Mouse (Mus musculus): Measurements from ENCODE around the gene Lrig2. TPM values are rescaled to one million over a fixed set of nuclear protein-coding genes. Genes with fewer than 3 reads are reported as not detected.

Lrig2 gene
- polyA plus RNA-seq, 1 experiment from 2014 or later: 23.1 TPM

DNA sequence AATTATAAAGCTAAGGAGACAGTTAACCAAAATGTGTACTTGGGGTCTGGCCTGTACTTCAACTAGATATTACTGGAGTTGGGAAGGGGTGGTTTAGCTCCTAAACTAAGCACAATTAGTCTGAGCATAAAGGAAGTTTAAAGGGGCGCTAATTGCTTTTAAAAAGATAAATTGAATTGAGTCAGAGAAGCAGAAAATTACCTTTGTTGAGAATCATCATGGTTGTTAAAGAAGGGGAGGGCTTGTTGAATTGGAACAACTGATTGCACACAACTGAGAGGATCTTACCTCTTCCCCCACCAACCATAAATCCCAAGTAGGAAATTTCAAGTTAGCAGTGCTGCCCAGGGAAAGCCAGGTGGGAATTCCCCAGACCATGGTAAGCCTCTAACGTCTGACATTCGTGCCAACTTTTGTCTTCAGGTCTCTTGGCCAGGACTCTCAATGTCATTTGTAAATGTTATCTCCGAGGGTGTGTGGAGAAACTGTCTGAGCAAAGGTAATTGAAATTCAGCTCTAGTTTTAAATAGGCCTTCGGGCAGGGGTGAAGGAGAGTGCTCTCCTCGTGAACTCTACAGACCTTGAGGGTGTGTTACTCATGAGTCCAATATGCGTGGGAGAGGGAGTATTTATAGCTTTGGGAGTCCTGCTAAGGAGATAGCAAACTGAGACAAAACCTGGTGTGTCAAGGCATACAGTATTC lies 159.2 kb downstream of the Lrig2 start:
- H3K9me3 ChIP-seq (replicated peaks): no peaks in the 10 kb centered on the region
- whole genome bisulfite sequencing: 21% methylated on average over 7 of the region's 7 CpGs

DNA sequence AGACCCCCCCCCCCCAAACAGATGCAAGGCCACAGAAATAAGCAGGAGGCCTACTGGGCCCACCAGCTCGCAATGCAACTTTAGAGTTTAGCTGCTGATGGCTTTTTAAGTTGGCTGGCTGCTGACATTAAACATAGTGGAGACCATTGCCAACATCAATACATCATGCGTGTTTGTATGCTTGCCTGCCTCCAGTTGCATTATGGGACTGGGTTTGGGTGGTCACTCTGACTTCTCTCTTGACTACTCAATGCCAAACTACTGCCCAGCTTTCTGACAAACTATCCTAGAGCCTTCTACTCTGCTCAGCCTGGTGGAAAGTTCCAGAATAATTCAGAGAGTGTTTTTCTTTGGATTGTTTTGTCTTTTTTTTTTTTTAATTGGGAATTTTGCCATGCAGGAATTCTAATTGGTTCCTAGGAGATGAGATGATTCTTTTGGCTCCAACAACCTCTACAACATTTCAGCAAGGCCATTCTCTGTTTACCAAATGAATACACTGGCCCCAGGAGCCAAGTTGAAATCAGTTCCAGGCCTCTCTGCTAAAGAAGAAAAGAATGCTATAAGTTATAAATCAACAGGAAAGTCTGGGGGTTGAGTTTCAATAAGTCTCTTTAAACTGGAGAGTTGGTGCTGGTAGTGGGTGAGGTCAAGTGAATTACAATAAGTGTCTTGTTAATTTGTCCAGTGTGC lies 161.3 kb downstream of the Lrig2 start:
- WGBS: 63% methylated on average over 2 of the region's 2 CpGs
- ATAC-seq: no peak
- H3K4me3 ChIP-seq: no peak overlapping the region

More for the DNA sequence above, 159.2 kb downstream of the Lrig2 start:
- H3K27me3 ChIP-seq: no peaks in the 10 kb centered on the region
- H3K27ac ChIP-seq: no peak overlapping the region
- H3K9ac ChIP-seq: no peak overlapping the region
- no peaks in the 10 kb centered on the region for H3K36me3 ChIP-seq (ENCODE audit: poor library complexity, severe bottlenecking)
- no peak for ATAC-seq
- no peak overlapping the region for H3K4me2 ChIP-seq
- H3K4me1 ChIP-seq: peaks cover 42% of the 10 kb centered on the region
- no peak overlapping the region for H3K4me3 ChIP-seq

DNA sequence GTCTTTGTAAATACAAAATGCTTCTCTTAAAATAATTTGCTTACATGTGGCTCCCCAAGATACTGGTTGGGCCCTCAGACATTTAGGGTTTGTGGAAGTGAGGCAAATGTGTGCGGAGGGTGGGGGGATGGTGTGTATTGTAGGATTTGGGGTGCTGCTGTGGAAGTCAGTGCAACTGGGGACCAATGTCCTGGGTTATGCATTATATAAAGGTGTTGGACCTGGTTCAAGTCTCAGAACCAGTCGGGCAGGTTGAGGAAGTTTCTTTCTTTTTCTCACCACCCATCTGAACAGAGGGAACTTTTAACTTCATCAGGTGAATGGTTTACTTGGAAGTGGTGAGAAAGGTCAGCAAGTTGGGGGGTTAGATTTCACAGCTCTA lies 161.9 kb downstream of the Lrig2 start:
- peaks cover 42% of the 10 kb centered on the region for H3K4me1 ChIP-seq
- peak overlapping the region; percentile 75 for H3K27ac ChIP-seq
- 42% methylated on average over 2 of the region's 2 CpGs for WGBS
- no peaks in the 10 kb centered on the region for H3K27me3 ChIP-seq
- H3K9me3 ChIP-seq (replicated peaks): no peaks in the 10 kb centered on the region
- no peak overlapping the region for H3K4me3 ChIP-seq
- 0 out of 2 replicates have a peak, but pooled peaks have one; percentile 31 for ATAC-seq
- peak overlapping the region; percentile 35; the same call in 1 of the 2 replicates for H3K4me2 ChIP-seq
- H3K9ac ChIP-seq: no peak overlapping the region
- H3K36me3 ChIP-seq (ENCODE audit: poor library complexity, severe bottlenecking): no peaks in the 10 kb centered on the region

More for the DNA sequence above, 161.3 kb downstream of the Lrig2 start:
- no peaks in the 10 kb centered on the region for H3K27me3 ChIP-seq
- H3K36me3 ChIP-seq (ENCODE audit: poor library complexity, severe bottlenecking): no peaks in the 10 kb centered on the region
- no peak overlapping the region for H3K4me2 ChIP-seq
- H3K4me1 ChIP-seq: peaks cover 42% of the 10 kb centered on the region
- peak overlapping the region; percentile 75; the same call in 1 of the 2 replicates for H3K27ac ChIP-seq
- H3K9ac ChIP-seq: no peak overlapping the region
- H3K9me3 ChIP-seq (replicated peaks): no peaks in the 10 kb centered on the region

DNA sequence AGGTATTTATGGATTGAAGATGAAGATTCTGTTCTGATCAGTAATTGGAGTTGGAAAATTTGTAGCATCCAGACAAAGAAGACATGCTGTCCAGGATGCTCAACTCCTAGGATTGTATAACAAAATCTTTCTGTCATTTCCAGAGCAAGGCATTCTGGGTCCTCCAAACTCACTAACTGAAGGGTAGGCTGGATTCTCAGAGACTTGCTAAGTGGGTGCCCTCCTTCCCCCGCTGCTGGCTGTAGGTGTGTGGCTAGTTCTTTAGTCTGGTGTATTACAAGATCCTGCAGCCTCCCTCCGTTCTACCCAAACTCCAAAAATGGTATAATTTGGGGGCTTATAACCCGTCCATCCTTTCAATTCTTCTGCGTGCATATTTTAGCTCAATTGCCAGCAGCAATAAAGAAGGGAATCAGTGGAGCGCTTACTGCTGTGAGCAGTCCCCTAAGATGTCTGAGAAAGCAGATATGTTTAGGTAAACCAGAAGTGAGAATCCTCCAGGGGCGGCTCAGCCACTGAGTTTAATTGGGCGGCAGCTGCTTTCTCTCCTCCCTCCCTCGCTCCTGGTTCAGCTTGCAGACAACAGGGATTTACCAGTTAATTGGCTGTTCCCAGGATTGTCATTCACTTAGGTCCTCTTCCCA lies 162.4 kb downstream of the Lrig2 start:
- H3K27ac ChIP-seq: peak overlapping the region; percentile 75
- WGBS: 8% methylated on average over 8 of the region's 8 CpGs
- no peaks in the 10 kb centered on the region for H3K36me3 ChIP-seq (ENCODE audit: poor library complexity, severe bottlenecking)
- no peak overlapping the region for H3K9ac ChIP-seq
- H3K4me1 ChIP-seq: peaks cover 42% of the 10 kb centered on the region
- peak; percentile 59; the same call in 1 of the 2 replicates for ATAC-seq
- no peaks in the 10 kb centered on the region for H3K27me3 ChIP-seq
- no peak overlapping the region; the same call in 1 of the 2 replicates for H3K4me3 ChIP-seq
- H3K9me3 ChIP-seq (replicated peaks): no peaks in the 10 kb centered on the region
- peak overlapping the region; percentile 35; the same call in 1 of the 2 replicates for H3K4me2 ChIP-seq

Other genes with a start within 250 kb of the Lrig2 start
- 18.4 and 19.7 TPM in 2 replicates for gene Slc16a1, start 126.8 kb upstream of the Lrig2 start, polyA plus RNA-seq (2015; fragmentation: Nextera tagmentation; extraction: Ambion mirVana)

Measured in forebrain, embryonic 13.5 days (tissue).